Mouse (Mus musculus): ENCODE measurements around the gene Bricd5. TPM values are rescaled to one million over a fixed set of nuclear protein-coding genes. Genes with fewer than 3 reads are reported as not detected.

The Bricd5 gene
- polyA plus RNA-seq, 1 experiment from 2014 or later, result not detected

- Histone ChIP-seq H3K9me3 (ENCODE audit: control insufficient read depth, low read length) (no peaks in the 10 kb centered on the region), H3K27ac (replicated peaks in 1 of 2; ENCODE audit: control insufficient read depth in 1 of 2, insufficient read depth in 1 of 2, low read depth in 2 of 2, low read length in 2 of 2) (no peak overlapping the region), H3K27me3 (ENCODE audit: control insufficient read depth, insufficient read depth, low read length) (no peaks in the 10 kb centered on the region), H3K4me1 (ENCODE audit: control insufficient read depth in 2 of 2, insufficient read depth in 2 of 2, low read length in 2 of 2) (peaks cover 3 to 11% of the 10 kb centered on the region in 2 experiments; a peak in 2 of 4 replicates), H3K4me2 (ENCODE audit: low read length) (no peak overlapping the region), H3K9ac (ENCODE audit: low read length) (no peak overlapping the region), H3K4me3 (ENCODE audit: control insufficient read depth in 1 of 2, insufficient read depth in 1 of 2, low read depth in 1 of 2, low read length in 2 of 2) (no peak overlapping the region), H3K36me3 (ENCODE audit: control insufficient read depth, insufficient read depth, low read length) (peaks cover 43% of the 10 kb centered on the region)
- WGBS, result 72% methylated on average over 4 of the region's 4 CpGs
- ATAC-seq (ENCODE audit: insufficient number of reproducible peaks, insufficient read depth, low FRiP score, low read depth), result no peak
These were observed 46.8 kb downstream of the Bricd5 start for GRCm38 (mm10) chr17:24520450-24520849.

GRCm38 (mm10) chr17:24524734-24525133 lies 51.0 kb downstream of the Bricd5 start:
- WGBS, result 37% methylated on average over 2 of the region's 2 CpGs
- H3K4me1 ChIP-seq (ENCODE audit: control insufficient read depth in 2 of 2, insufficient read depth in 2 of 2, low read length in 2 of 2), result peaks cover 13 to 29% of the 10 kb centered on the region in 2 experiments
- H3K4me3 ChIP-seq (ENCODE audit: control insufficient read depth in 1 of 2, insufficient read depth in 1 of 2, low read depth in 1 of 2, low read length in 2 of 2), result no peak overlapping the region
- no peaks in the 10 kb centered on the region for H3K9me3 ChIP-seq (ENCODE audit: control insufficient read depth, low read length)
- no peak for ATAC-seq (ENCODE audit: insufficient number of reproducible peaks, insufficient read depth, low FRiP score, low read depth)
- H3K9ac ChIP-seq (ENCODE audit: low read length), result peak overlapping the region; percentile 58
- H3K36me3 ChIP-seq (ENCODE audit: control insufficient read depth, insufficient read depth, low read length), result peaks cover 13% of the 10 kb centered on the region
- 0 out of 2 replicates have a peak overlapping the region, but pooled peaks have one; percentile 12 for H3K4me2 ChIP-seq (ENCODE audit: low read length)
- H3K27me3 ChIP-seq (ENCODE audit: control insufficient read depth, insufficient read depth, low read length), result no peaks in the 10 kb centered on the region
- 0 out of 4 replicates have a peak overlapping the region, but pooled peaks of 1 of the 2 experiments have one; percentile 44 for H3K27ac ChIP-seq (replicated peaks in 1 of 2; ENCODE audit: control insufficient read depth in 1 of 2, insufficient read depth in 1 of 2, low read depth in 2 of 2, low read length in 2 of 2)

Other genes starting within 250 kb of the Bricd5 start
- gene Ccnf, start 222.4 kb upstream of the Bricd5 start, polyA plus RNA-seq (2014; fragmentation: Nextera tagmentation; extraction: Ambion mirVana), result 27.8 and 29.1 TPM in 2 replicates
- 0.07 TPM in 1 of 2 replicates, not detected in the other for gene Abca17, start 122.8 kb upstream of the Bricd5 start, polyA plus RNA-seq (2014; fragmentation: Nextera tagmentation; extraction: Ambion mirVana)
- gene Abca3, start 121.9 kb upstream of the Bricd5 start, polyA plus RNA-seq (2014; fragmentation: Nextera tagmentation; extraction: Ambion mirVana), result 8.5 and 8.6 TPM in 2 replicates
- 196 and 203 TPM in 2 replicates for gene Rnps1, start 59.3 kb upstream of the Bricd5 start, polyA plus RNA-seq (2014; fragmentation: Nextera tagmentation; extraction: Ambion mirVana)
- 283 and 294 TPM in 2 replicates for gene Eci1, start 47.2 kb upstream of the Bricd5 start, polyA plus RNA-seq (2014; fragmentation: Nextera tagmentation; extraction: Ambion mirVana)
- gene Dnase1l2, start 30.8 kb upstream of the Bricd5 start, polyA plus RNA-seq (2014; fragmentation: Nextera tagmentation; extraction: Ambion mirVana), result 1.5 and 2.4 TPM in 2 replicates
- 16.0 and 17.6 TPM in 2 replicates for gene E4f1, start 3.6 kb upstream of the Bricd5 start, polyA plus RNA-seq (2014; fragmentation: Nextera tagmentation; extraction: Ambion mirVana)
- gene Pgp, start 3.5 kb upstream of the Bricd5 start, polyA plus RNA-seq (2014; fragmentation: Nextera tagmentation; extraction: Ambion mirVana), result 65.7 and 66.6 TPM in 2 replicates
- 15.2 and 17.5 TPM in 2 replicates for gene Mlst8, start 5.2 kb downstream of the Bricd5 start, polyA plus RNA-seq (2014; fragmentation: Nextera tagmentation; extraction: Ambion mirVana)
- 0.26 and 0.62 TPM in 2 replicates for gene Caskin1, start 14.7 kb downstream of the Bricd5 start, polyA plus RNA-seq (2014; fragmentation: Nextera tagmentation; extraction: Ambion mirVana)
- gene Traf7, start 54.1 kb downstream of the Bricd5 start, polyA plus RNA-seq (2014; fragmentation: Nextera tagmentation; extraction: Ambion mirVana), result 68.8 and 74.4 TPM in 2 replicates
- 1.7 and 1.9 TPM in 2 replicates for gene Rab26, start 60.3 kb downstream of the Bricd5 start, polyA plus RNA-seq (2014; fragmentation: Nextera tagmentation; extraction: Ambion mirVana)
- 16.8 and 18.0 TPM in 2 replicates for gene Pkd1, start 76.0 kb downstream of the Bricd5 start, polyA plus RNA-seq (2014; fragmentation: Nextera tagmentation; extraction: Ambion mirVana)
- gene Tsc2, start 158.7 kb downstream of the Bricd5 start, polyA plus RNA-seq (2014; fragmentation: Nextera tagmentation; extraction: Ambion mirVana), result 49.1 and 51.1 TPM in 2 replicates
- 7.3 and 7.7 TPM in 2 replicates for gene Nthl1, start 158.8 kb downstream of the Bricd5 start, polyA plus RNA-seq (2014; fragmentation: Nextera tagmentation; extraction: Ambion mirVana)
- 59.6 and 60.9 TPM in 2 replicates for gene Slc9a3r2, start 176.4 kb downstream of the Bricd5 start, polyA plus RNA-seq (2014; fragmentation: Nextera tagmentation; extraction: Ambion mirVana)
- not detected in 2 replicates for gene Npw, start 184.6 kb downstream of the Bricd5 start, polyA plus RNA-seq (2014; fragmentation: Nextera tagmentation; extraction: Ambion mirVana)
- gene Zfp598, start 195.8 kb downstream of the Bricd5 start, polyA plus RNA-seq (2014; fragmentation: Nextera tagmentation; extraction: Ambion mirVana), result 18.4 and 19.4 TPM in 2 replicates
- 0.42 and 0.69 TPM in 2 replicates for gene Syngr3, start 216.1 kb downstream of the Bricd5 start, polyA plus RNA-seq (2014; fragmentation: Nextera tagmentation; extraction: Ambion mirVana)
- 29.3 and 29.7 TPM in 2 replicates for gene Gfer, start 222.3 kb downstream of the Bricd5 start, polyA plus RNA-seq (2014; fragmentation: Nextera tagmentation; extraction: Ambion mirVana)
- gene Noxo1, start 222.3 kb downstream of the Bricd5 start, polyA plus RNA-seq (2014; fragmentation: Nextera tagmentation; extraction: Ambion mirVana), result 0.68 and 1.1 TPM in 2 replicates
- gene Tbl3, start 233.8 kb downstream of the Bricd5 start, polyA plus RNA-seq (2014; fragmentation: Nextera tagmentation; extraction: Ambion mirVana), result 39.2 and 40.2 TPM in 2 replicates
- not detected in 2 replicates for gene Rnf151, start 244.2 kb downstream of the Bricd5 start, polyA plus RNA-seq (2014; fragmentation: Nextera tagmentation; extraction: Ambion mirVana)
- 919 and 1,010 TPM in 2 replicates for gene Rps2, start 244.2 kb downstream of the Bricd5 start, polyA plus RNA-seq (2014; fragmentation: Nextera tagmentation; extraction: Ambion mirVana)

Data from heart, embryonic 14.5 days (tissue).